Mouse (Mus musculus) embryonic fibroblast, embryonic 13.5 days (primary cell): ENCODE data around the gene Suclg2. TPM values are rescaled to one million over a fixed set of nuclear protein-coding genes. Genes with fewer than 3 reads are reported as not detected.

ENCODE experiments used
- H3K27ac ChIP-seq: 2 replicates; pipeline ENCODE4 v1.5.1; 2012; ENCODE audit warnings: low read length, control low read depth, inconsistent platforms; ENCODE audit not compliant: insufficient read depth
- H3K4me1 ChIP-seq: 2 replicates; pipeline ENCODE4 v1.6.1; 2011; ENCODE audit warnings: low read length; ENCODE audit not compliant: control insufficient read depth, insufficient read depth
- H3K4me3 ChIP-seq: 2 replicates; pipeline ENCODE4 v1.5.1; 2011; ENCODE audit warnings: mild to moderate bottlenecking, control low read depth, low read length; ENCODE audit not compliant: insufficient read depth
- CTCF ChIP-seq: IDR thresholded peaks from 2 replicates; pipeline ENCODE4 v1.5.1; 2011; ENCODE audit warnings: mild to moderate bottlenecking, control low read depth, low read length, moderate library complexity, borderline replicate concordance; ENCODE audit not compliant: insufficient read depth
- POLR2A ChIP-seq: IDR thresholded peaks from 2 replicates; pipeline ENCODE4 v1.6.1; 2011; ENCODE audit warnings: low read depth, mild to moderate bottlenecking, control low read depth, low read length, moderate library complexity
- polyA plus RNA-seq: library from polyadenylated mRNA; stranded (reverse); fragments of >200 nt; gene quantifications from 2 replicates; pipeline ENCODE4 v1.2.4, GENCODE M21; 2011; ENCODE audit warnings: low read depth; ENCODE audit not compliant: missing spikeins, insufficient read length

Gene Suclg2
- polyA plus RNA-seq, 1 experiment: 38.0 TPM

GRCm38 (mm10) chr6:95546189-95546832 is 172.3 kb downstream of the Suclg2 start:
- no peak for TF ChIP-seq CTCF
- no peak for TF ChIP-seq POLR2A
- Histone ChIP-seq H3K4me3 (no peak overlapping the region), H3K27ac (no peak overlapping the region), H3K4me1 (no peaks in the 10 kb centered on the region)

- no peak overlapping the region for H3K4me3 ChIP-seq
- no peak overlapping the region for H3K27ac ChIP-seq
- H3K4me1 ChIP-seq: no peaks in the 10 kb centered on the region
- TF ChIP-seq CTCF: no peak
- TF ChIP-seq POLR2A: no peak
Observed at GRCm38 (mm10) chr6:95545714-95546113, 172.9 kb downstream of the Suclg2 start.

GRCm38 (mm10) chr6:95545296-95545695 is 173.3 kb downstream of the Suclg2 start:
- no peak for TF ChIP-seq CTCF
- TF ChIP-seq POLR2A: no peak
- H3K4me1 ChIP-seq: no peaks in the 10 kb centered on the region
- H3K27ac ChIP-seq: no peak overlapping the region
- H3K4me3 ChIP-seq: no peak overlapping the region

GRCm38 (mm10) chr6:95535191-95535590 is 183.4 kb downstream of the Suclg2 start:
- H3K4me1 ChIP-seq: no peaks in the 10 kb centered on the region
- TF ChIP-seq CTCF (no peak), POLR2A (no peak)
- no peak overlapping the region for H3K27ac ChIP-seq
- no peak overlapping the region for H3K4me3 ChIP-seq

- no peak for TF ChIP-seq POLR2A
- no peak for TF ChIP-seq CTCF
Observed at GRCm38 (mm10) chr6:95519846-95520245, 198.8 kb downstream of the Suclg2 start.

GRCm38 (mm10) chr6:95518406-95518805 is 200.2 kb downstream of the Suclg2 start:
- TF ChIP-seq POLR2A: no peak
- no peak for TF ChIP-seq CTCF
- Histone ChIP-seq H3K4me3 (no peak overlapping the region), H3K27ac (no peak overlapping the region), H3K4me1 (no peaks in the 10 kb centered on the region)

More at GRCm38 (mm10) chr6:95519846-95520245, 198.8 kb downstream of the Suclg2 start:
- no peak overlapping the region for H3K4me3 ChIP-seq
- H3K4me1 ChIP-seq: no peaks in the 10 kb centered on the region
- H3K27ac ChIP-seq: no peak overlapping the region

GRCm38 (mm10) chr6:95515721-95516120 is 202.9 kb downstream of the Suclg2 start:
- no peak for TF ChIP-seq CTCF
- no peak for TF ChIP-seq POLR2A
- no peak overlapping the region for H3K4me3 ChIP-seq
- H3K4me1 ChIP-seq: no peaks in the 10 kb centered on the region
- H3K27ac ChIP-seq: no peak overlapping the region

- TF ChIP-seq CTCF (no peak), POLR2A (no peak)
- no peak overlapping the region for H3K4me3 ChIP-seq
- no peaks in the 10 kb centered on the region for H3K4me1 ChIP-seq
- H3K27ac ChIP-seq: no peak overlapping the region
Observed at GRCm38 (mm10) chr6:95514726-95515125, 203.9 kb downstream of the Suclg2 start.

- H3K4me3 ChIP-seq: no peak overlapping the region
Observed at GRCm38 (mm10) chr6:95511689-95512088, 206.9 kb downstream of the Suclg2 start.

GRCm38 (mm10) chr6:95500771-95501170 is 217.8 kb downstream of the Suclg2 start:
- Histone ChIP-seq H3K4me1 (no peaks in the 10 kb centered on the region; the same call in 1 of the 2 replicates), H3K4me3 (no peak overlapping the region), H3K27ac (no peak overlapping the region)
- TF ChIP-seq POLR2A (no peak), CTCF (no peak)

More at GRCm38 (mm10) chr6:95511689-95512088, 206.9 kb downstream of the Suclg2 start:
- TF ChIP-seq CTCF: no peak
- no peak for TF ChIP-seq POLR2A
- Histone ChIP-seq H3K27ac (no peak overlapping the region), H3K4me1 (no peaks in the 10 kb centered on the region)
